Mouse (Mus musculus) liver, embryonic 13.5 days (tissue): ENCODE measurements around the gene Med20. TPM values are rescaled to one million over a fixed set of nuclear protein-coding genes. Genes with fewer than 3 reads are reported as not detected.
"Not testable (repeated sequence)": the region's sequence is repeated elsewhere in the genome, so short reads cannot be mapped to it uniquely, and the experiment has no call there.

Source experiments
- ATAC-seq: fragments of 200-750 bp; cut with Nextera tagmentation; 2 replicates; pipeline ENCODE4 v1.8.0; 2017; ENCODE audit warnings: low read depth, mild to moderate bottlenecking, moderate number of reproducible peaks, moderate library complexity
- DNase-seq: peaks from one replicate; pipeline ENCODE4 v3.0.0; 2022
- H3K27ac ChIP-seq: fragments of 300-500 bp; sonication (generic); 2 replicates; pipeline ENCODE4 v1.5.1; 2015; ENCODE audit warnings: moderate library complexity, mild to moderate bottlenecking, inconsistent platforms
- H3K27me3 ChIP-seq: fragments of 300-500 bp; sonication (generic); 2 replicates; pipeline ENCODE4 v1.6.1; 2015; ENCODE audit warnings: mild to moderate bottlenecking, inconsistent platforms
- H3K36me3 ChIP-seq: fragments of 300-500 bp; sonication (generic); 2 replicates; pipeline ENCODE4 v1.6.1; 2015; ENCODE audit warnings: mild to moderate bottlenecking, inconsistent platforms
- H3K4me1 ChIP-seq: fragments of 300-500 bp; sonication (generic); replicated peaks from 2 replicates; pipeline ENCODE4 v1.6.1; 2015; ENCODE audit warnings: inconsistent platforms
- H3K4me2 ChIP-seq: fragments of 300-500 bp; sonication (generic); 2 replicates; pipeline ENCODE4 v1.6.1; 2015; ENCODE audit warnings: inconsistent platforms, mild to moderate bottlenecking, moderate library complexity
- H3K4me3 ChIP-seq: fragments of 300-500 bp; sonication (generic); replicated peaks from 2 replicates; pipeline ENCODE4 v1.5.1; 2015; ENCODE audit warnings: mild to moderate bottlenecking, inconsistent platforms
- H3K9ac ChIP-seq: fragments of 300-500 bp; sonication (generic); 2 replicates; pipeline ENCODE4 v1.6.1; 2015; ENCODE audit warnings: mild to moderate bottlenecking, inconsistent platforms
- H3K9me3 ChIP-seq: fragments of 300-500 bp; sonication (generic); replicated peaks from 2 replicates; pipeline ENCODE4 v1.6.1; 2016; ENCODE audit warnings: inconsistent platforms
- WGBS: fragments of 180-500 bp; shearing (Covaris S2); methylation state at CpG from one replicate; pipeline ENCODE4 v1.1.7; 2015; ENCODE audit not compliant: insufficient replicate concordance; 5-methylcytosine and 5-hydroxymethylcytosine counted together
- polyA plus RNA-seq: library from polyadenylated mRNA; unstranded; fragments of >200 nt; fragmentation: Nextera tagmentation; extraction: Ambion mirVana; gene quantifications from 2 replicates; pipeline ENCODE4 v1.2.1, GENCODE M21; 2015

Gene Med20
- polyA plus RNA-seq, 1 experiment from 2014 or later, result 26.0 TPM

GRCm38 (mm10) chr17:47597261-47597660, 14.1 kb upstream of the Med20 start:
- WGBS, result 62% methylated on average over 13 of the region's 13 CpGs
- Histone ChIP-seq H3K9me3 (no peaks in the 10 kb centered on the region), H3K27ac (peak overlapping the region; percentile 100), H3K4me1 (peaks cover 81% of the 10 kb centered on the region), H3K4me3 (peak overlapping the region; percentile 72), H3K9ac (peak overlapping the region; percentile 89), H3K4me2 (peak overlapping the region; percentile 97), H3K27me3 (no peaks in the 10 kb centered on the region), H3K36me3 (peaks cover 69% of the 10 kb centered on the region)
- DNase-seq (no peak), ATAC-seq (no peak)

DNA sequence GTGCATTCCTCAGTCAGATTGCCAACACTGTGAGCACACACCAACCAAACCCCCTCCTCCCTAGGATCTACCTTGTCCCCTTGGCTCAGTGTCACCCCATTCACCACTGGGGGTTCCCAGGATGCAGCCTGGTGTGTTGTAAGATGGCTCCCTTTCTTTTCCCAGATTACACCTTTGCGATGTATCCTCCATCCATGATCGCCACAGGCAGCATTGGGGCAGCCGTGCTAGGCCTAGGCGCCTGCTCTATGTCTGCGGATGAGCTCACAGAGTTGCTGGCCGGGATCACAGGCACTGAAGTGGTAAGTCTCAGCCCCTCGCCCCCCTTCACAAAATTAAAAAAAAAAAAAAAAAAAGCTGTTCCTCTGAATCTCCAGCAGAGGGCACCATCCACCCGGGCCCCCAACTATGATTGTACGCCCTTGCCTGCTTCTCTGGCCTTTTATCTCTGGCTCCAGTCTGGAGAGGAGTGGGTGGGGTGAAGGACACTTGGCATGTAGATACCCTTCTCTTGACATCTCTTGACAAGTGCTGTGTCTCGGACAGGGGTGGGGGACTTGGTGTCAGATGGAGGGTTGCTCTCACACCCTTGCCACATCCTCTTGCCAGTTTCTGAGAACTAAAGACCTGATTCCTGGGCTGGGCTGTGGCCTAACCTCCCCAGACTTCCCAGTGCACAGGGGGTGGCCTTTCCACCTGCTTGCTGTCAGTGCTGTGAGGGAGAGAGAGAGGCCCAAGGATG, 13.4 kb upstream of the Med20 start:
- H3K4me1 ChIP-seq, result peaks cover 74% of the 10 kb centered on the region
- H3K36me3 ChIP-seq, result peaks cover 77% of the 10 kb centered on the region
- WGBS, result 20% methylated on average over 10 of the region's 10 CpGs
- peak overlapping the region; percentile 97 for H3K4me2 ChIP-seq
- ATAC-seq (peak; percentile 74), DNase-seq (peak; percentile 90)
- H3K27me3 ChIP-seq, result no peaks in the 10 kb centered on the region
- peak overlapping the region; percentile 100 for H3K27ac ChIP-seq
- H3K9me3 ChIP-seq, result no peaks in the 10 kb centered on the region
- H3K9ac ChIP-seq, result peak overlapping the region; percentile 89
- peak overlapping the region; percentile 72 for H3K4me3 ChIP-seq

DNA sequence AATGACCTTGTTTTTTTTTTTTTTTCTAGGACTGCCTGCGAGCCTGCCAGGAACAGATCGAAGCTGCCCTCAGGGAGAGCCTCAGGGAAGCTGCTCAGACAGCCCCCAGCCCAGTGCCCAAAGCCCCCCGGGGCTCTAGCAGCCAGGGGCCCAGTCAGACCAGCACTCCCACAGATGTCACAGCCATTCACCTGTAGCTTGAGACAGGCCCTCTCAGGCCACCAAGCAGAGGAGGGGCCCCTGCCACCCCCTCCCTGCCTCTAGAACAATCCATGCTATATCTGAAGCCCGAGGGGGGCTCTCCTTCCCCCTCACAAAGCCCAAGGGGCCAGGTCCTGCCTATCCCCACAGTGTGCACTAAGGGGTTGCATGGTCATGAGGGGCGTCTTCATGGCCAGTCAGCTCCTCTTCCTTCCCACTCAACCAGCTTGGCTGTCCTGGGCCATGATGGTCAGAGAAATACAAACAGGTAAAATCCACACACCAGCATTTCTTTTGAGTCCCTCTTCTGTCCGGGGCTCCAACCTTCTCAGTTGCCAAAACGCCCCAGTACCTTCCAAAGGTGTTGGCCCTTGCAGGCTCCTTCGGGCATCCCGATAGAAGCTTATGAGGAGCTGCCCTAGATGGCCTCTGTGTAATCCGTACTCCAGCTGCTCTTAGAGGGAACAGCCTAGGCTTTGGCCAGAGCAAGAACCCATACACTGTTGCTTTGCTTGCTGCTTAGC, 12.6 kb upstream of the Med20 start:
- H3K9ac ChIP-seq, result peak overlapping the region; percentile 89
- H3K4me3 ChIP-seq, result peak overlapping the region; percentile 72
- ATAC-seq, DNase-seq, H3K9me3 ChIP-seq, H3K27me3 ChIP-seq: not testable (repeated sequence)
- H3K36me3 ChIP-seq, result peaks cover 83% of the 10 kb centered on the region
- peak overlapping the region; percentile 97 for H3K4me2 ChIP-seq
- WGBS, result 62% methylated on average over 10 of the region's 10 CpGs
- peak overlapping the region; percentile 100 for H3K27ac ChIP-seq
- H3K4me1 ChIP-seq, result peaks cover 72% of the 10 kb centered on the region

DNA sequence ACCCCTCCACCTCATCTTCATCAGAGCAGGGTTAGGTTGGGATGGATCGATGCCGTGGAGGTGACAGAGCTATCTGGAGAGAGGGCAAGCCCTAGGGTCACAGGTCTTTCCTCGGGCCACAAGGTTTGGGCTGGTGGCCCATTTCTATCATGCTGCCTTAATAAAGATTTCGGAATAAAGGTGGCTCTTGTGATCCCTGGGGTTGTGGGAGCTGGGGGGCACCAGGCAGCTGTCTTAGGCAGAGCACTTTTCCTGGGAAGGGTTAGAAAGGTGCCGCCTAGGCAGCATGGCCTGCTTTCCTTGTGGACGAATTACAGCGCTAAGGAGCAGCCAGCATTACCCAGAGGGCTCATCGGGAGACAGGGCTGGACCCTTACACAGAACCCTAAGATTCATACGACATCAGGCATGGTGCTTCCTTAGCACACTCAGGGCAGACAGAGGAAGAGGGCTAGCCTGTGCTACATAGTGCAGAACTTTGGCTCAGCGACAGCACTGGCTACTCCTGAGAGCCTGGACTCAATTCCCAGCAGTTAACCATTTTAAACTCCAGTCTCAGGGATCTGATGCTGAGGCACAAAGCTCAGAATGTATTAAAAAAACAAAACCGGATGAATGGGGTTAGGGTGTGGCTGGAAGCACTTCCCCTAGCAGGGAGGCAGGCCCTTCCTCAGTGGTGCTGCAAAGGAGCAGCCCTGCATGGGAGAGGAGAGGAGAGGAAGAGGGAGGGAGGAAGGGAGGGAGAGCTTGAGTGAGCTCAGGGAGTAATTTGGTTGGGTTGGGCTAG, 11.7 kb upstream of the Med20 start:
- 60% methylated on average over 11 of the region's 11 CpGs for WGBS
- peak overlapping the region; percentile 97; the same call in 1 of the 2 replicates for H3K4me2 ChIP-seq
- ATAC-seq (no peak), DNase-seq (no peak)
- H3K27ac ChIP-seq, result peak overlapping the region; percentile 100
- H3K9me3 ChIP-seq, result no peaks in the 10 kb centered on the region
- H3K9ac ChIP-seq, result peak overlapping the region; percentile 89
- H3K36me3 ChIP-seq, result peaks cover 92% of the 10 kb centered on the region
- peaks cover 72% of the 10 kb centered on the region for H3K4me1 ChIP-seq
- H3K27me3 ChIP-seq, result no peaks in the 10 kb centered on the region
- no peak overlapping the region for H3K4me3 ChIP-seq

- H3K4me1 ChIP-seq, result peaks cover 63% of the 10 kb centered on the region
- H3K36me3 ChIP-seq, result peaks cover 96% of the 10 kb centered on the region
- DNase-seq (no peak), ATAC-seq (no peak)
- no peak overlapping the region for H3K4me2 ChIP-seq
- no peak overlapping the region for H3K4me3 ChIP-seq
- 83% methylated on average over 13 of the region's 13 CpGs for WGBS
- no peaks in the 10 kb centered on the region for H3K27me3 ChIP-seq
- H3K9me3 ChIP-seq, result no peaks in the 10 kb centered on the region
- peak overlapping the region; percentile 89; the same call in 1 of the 2 replicates for H3K9ac ChIP-seq
- peak overlapping the region; percentile 100 for H3K27ac ChIP-seq
Measured at GRCm38 (mm10) chr17:47600601-47601388, 10.6 kb upstream of the Med20 start.

- Histone ChIP-seq H3K27me3 (no peaks in the 10 kb centered on the region), H3K4me3 (no peak overlapping the region), H3K9me3 (no peaks in the 10 kb centered on the region), H3K4me1 (peaks cover 57% of the 10 kb centered on the region), H3K4me2 (no peak overlapping the region), H3K36me3 (peaks cover 98% of the 10 kb centered on the region), H3K9ac (no peak overlapping the region), H3K27ac (peak overlapping the region; percentile 100; the same call in 1 of the 2 replicates)
- 88% methylated on average over 10 of the region's 10 CpGs for WGBS
- DNase-seq, result no peak
- ATAC-seq, result no peak
Measured at GRCm38 (mm10) chr17:47601389-47601755, 10.0 kb upstream of the Med20 start.

DNA sequence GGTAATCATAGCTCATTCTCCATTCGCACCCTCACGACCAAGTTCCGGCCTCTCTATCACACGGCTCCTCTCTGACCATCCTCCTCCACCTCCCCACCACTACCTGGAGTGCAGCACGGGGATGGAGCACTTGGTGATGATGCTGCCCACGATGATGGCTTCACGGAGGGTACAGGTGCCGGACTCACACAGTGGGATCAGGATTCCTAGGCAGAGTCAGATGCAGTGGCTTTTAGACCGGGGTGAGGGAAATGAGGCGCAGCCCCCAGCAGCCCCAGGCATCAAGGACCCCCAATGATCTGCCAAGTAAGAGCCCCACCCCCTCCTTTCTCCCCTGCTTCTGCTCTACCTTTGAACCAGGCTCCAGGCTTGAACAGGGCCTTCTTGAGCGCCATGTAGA, 9.1 kb upstream of the Med20 start:
- 91% methylated on average over 11 of the region's 11 CpGs for WGBS
- DNase-seq (no peak), ATAC-seq (no peak)
- H3K27me3 ChIP-seq, result no peaks in the 10 kb centered on the region
- H3K4me2 ChIP-seq, result no peak overlapping the region
- H3K4me1 ChIP-seq, result peaks cover 50% of the 10 kb centered on the region
- H3K36me3 ChIP-seq, result peaks cover 98% of the 10 kb centered on the region
- H3K9me3 ChIP-seq, result no peaks in the 10 kb centered on the region
- peak overlapping the region; percentile 44 for H3K27ac ChIP-seq
- H3K9ac ChIP-seq, result no peak overlapping the region
- no peak overlapping the region for H3K4me3 ChIP-seq

- H3K36me3 ChIP-seq, result peaks cover 80% of the 10 kb centered on the region
- H3K9me3 ChIP-seq, result no peaks in the 10 kb centered on the region
- H3K27me3 ChIP-seq, result no peaks in the 10 kb centered on the region
- WGBS, result 67% methylated on average over 5 of the region's 5 CpGs
- H3K9ac ChIP-seq, result no peak overlapping the region; the same call in 1 of the 2 replicates
- no peak overlapping the region; the same call in 1 of the 2 replicates for H3K27ac ChIP-seq
- H3K4me2 ChIP-seq, result no peak overlapping the region
- peaks cover 41% of the 10 kb centered on the region for H3K4me1 ChIP-seq
- no peak for ATAC-seq
- H3K4me3 ChIP-seq, result no peak overlapping the region
- no peak for DNase-seq
Measured at GRCm38 (mm10) chr17:47606220-47606619, 5.2 kb upstream of the Med20 start.

DNA sequence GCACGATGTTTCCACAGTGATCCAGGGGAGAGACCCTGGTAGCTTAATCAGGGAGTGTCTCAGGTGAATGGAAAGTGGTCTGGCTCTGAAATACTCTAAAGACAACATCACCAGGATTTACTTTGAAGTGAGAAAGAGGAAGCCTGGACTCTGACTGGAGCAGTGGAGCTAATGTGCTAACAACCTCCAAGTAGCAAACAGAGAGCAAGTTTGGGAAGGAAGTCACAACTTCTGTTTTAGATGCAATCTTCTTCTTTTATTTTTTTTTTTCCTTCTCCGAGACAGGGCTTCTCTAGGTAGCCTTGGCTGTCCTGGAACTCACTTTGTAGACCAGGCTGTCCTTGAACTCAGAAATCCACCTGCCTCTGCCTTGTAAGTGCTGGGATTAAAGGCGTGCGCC, 2.2 kb upstream of the Med20 start:
- DNase-seq (no peak), ATAC-seq (no peak)
- Histone ChIP-seq H3K4me2 (peak overlapping the region; percentile 88), H3K27ac (peak overlapping the region; percentile 91), H3K9ac (peak overlapping the region; percentile 86), H3K36me3 (peaks cover 68% of the 10 kb centered on the region), H3K9me3 (no peaks in the 10 kb centered on the region), H3K4me1 (peaks cover 56% of the 10 kb centered on the region), H3K4me3 (peak overlapping the region; percentile 85), H3K27me3 (no peaks in the 10 kb centered on the region)
- 71% methylated on average over 4 of the region's 4 CpGs for WGBS

GRCm38 (mm10) chr17:47611661-47611982, 240 bp downstream of the Med20 start:
- ATAC-seq (no peak; the same call in 1 of the 2 replicates), DNase-seq (no peak)
- Histone ChIP-seq H3K4me3 (peak overlapping the region; percentile 85), H3K4me2 (peak overlapping the region; percentile 88), H3K27me3 (no peaks in the 10 kb centered on the region), H3K9me3 (no peaks in the 10 kb centered on the region), H3K4me1 (peaks cover 81% of the 10 kb centered on the region), H3K36me3 (peaks cover 66% of the 10 kb centered on the region), H3K9ac (peak overlapping the region; percentile 86), H3K27ac (peak overlapping the region; percentile 91)
- under 1% methylated on average over 13 of the region's 13 CpGs for WGBS
